Mouse (Mus musculus): Measurements from ENCODE around the gene Tubgcp3.
"Not testable (repeated sequence)": the region's sequence is repeated elsewhere in the genome, so short reads cannot be mapped to it uniquely, and the experiment has no call there.

Tubgcp3 gene

GRCm38 (mm10) chr8:12641527-12641926 is 30.5 kb downstream of the Tubgcp3 start:
- no peak for DNase-seq (ENCODE audit: low read depth, low spot score)

- no peak for DNase-seq (ENCODE audit: low read depth, low spot score)
Measured at GRCm38 (mm10) chr8:12638446-12638845, 33.6 kb downstream of the Tubgcp3 start.

GRCm38 (mm10) chr8:12635366-12635765 is 36.7 kb downstream of the Tubgcp3 start:
- no peak for DNase-seq (ENCODE audit: low read depth, low spot score)

GRCm38 (mm10) chr8:12629079-12629478 is 43.0 kb downstream of the Tubgcp3 start:
- peak; percentile 28 for DNase-seq (ENCODE audit: low read depth, low spot score)

GRCm38 (mm10) chr8:12625890-12626289 is 46.2 kb downstream of the Tubgcp3 start:
- no peak for DNase-seq (ENCODE audit: low read depth, low spot score)

GRCm38 (mm10) chr8:12621550-12622222 is 50.4 kb downstream of the Tubgcp3 start:
- no peak for DNase-seq (ENCODE audit: low read depth, low spot score)

- DNase-seq (ENCODE audit: low read depth, low spot score), result not testable (repeated sequence)
Measured at GRCm38 (mm10) chr8:12617369-12617768, 54.7 kb downstream of the Tubgcp3 start.

- DNase-seq (ENCODE audit: low read depth, low spot score), result no peak
Measured at GRCm38 (mm10) chr8:12613201-12613600, 58.8 kb downstream of the Tubgcp3 start.

GRCm38 (mm10) chr8:12609752-12610449 is 62.1 kb downstream of the Tubgcp3 start:
- no peak for DNase-seq (ENCODE audit: low read depth, low spot score)

- DNase-seq (ENCODE audit: low read depth, low spot score), result no peak
Measured at GRCm38 (mm10) chr8:12608810-12609209, 63.2 kb downstream of the Tubgcp3 start.

GRCm38 (mm10) chr8:12607223-12607622 is 64.8 kb downstream of the Tubgcp3 start:
- peak; percentile 38 for DNase-seq (ENCODE audit: low read depth, low spot score)

GRCm38 (mm10) chr8:12583785-12584184 is 88.3 kb downstream of the Tubgcp3 start:
- DNase-seq (ENCODE audit: low read depth, low spot score), result no peak

- DNase-seq (ENCODE audit: low read depth, low spot score), result not testable (repeated sequence)
Measured at GRCm38 (mm10) chr8:12579339-12579999, 92.6 kb downstream of the Tubgcp3 start.

GRCm38 (mm10) chr8:12576739-12577138 is 95.3 kb downstream of the Tubgcp3 start:
- no peak for DNase-seq (ENCODE audit: low read depth, low spot score)

- DNase-seq (ENCODE audit: low read depth, low spot score), result no peak
Measured at GRCm38 (mm10) chr8:12576003-12576402, 96.0 kb downstream of the Tubgcp3 start.

GRCm38 (mm10) chr8:12572814-12573534 is 99.1 kb downstream of the Tubgcp3 start, which contains the start of gene Spaca7:
Gene Spaca7, plus strand, starts transcription at chr8:12573029.
- no peak for DNase-seq (ENCODE audit: low read depth, low spot score)

- no peak for DNase-seq (ENCODE audit: low read depth, low spot score)
Measured at GRCm38 (mm10) chr8:12566509-12566908, 105.5 kb downstream of the Tubgcp3 start.

GRCm38 (mm10) chr8:12565488-12565887 is 106.6 kb downstream of the Tubgcp3 start:
- no peak for DNase-seq (ENCODE audit: low read depth, low spot score)

GRCm38 (mm10) chr8:12564307-12564706 is 107.7 kb downstream of the Tubgcp3 start:
- DNase-seq (ENCODE audit: low read depth, low spot score), result peak; percentile 8
